Mouse (Mus musculus): ENCODE data around the gene C1qtnf2. TPM values are rescaled to one million over a fixed set of nuclear protein-coding genes. Genes with fewer than 3 reads are reported as not detected.

Gene C1qtnf2
- total and polyA plus RNA-seq, 3 experiments: not detected

DNA sequence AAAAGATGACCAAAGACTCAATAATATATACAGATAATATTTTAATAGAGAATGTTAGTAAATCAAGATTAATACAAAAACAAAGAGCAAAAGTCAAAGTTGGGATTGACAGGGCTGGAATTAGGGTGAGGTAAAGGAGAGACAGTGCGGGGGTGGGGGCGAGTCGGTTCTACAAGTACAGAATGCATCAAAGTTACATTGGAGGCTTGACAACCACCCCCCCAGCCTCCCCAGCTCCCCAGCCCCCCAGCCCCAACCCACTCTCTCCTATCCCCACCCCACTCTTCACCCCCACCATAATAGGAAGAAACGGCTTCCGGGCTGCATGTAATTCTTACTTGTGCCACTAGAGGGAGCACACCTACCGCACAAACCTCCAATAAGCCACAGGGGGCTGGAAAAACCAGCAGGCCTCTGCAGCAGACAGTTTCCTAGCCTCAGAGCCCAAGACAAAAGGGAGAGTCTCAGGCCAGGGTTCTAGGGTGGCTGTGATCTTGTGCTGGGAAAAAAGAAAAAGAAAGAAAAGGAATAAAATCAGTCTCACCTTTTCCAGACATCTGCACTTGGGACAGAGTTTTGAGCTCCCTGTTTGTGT, 19.8 kb downstream of the C1qtnf2 start:
- H3K36me3 ChIP-seq (ENCODE audit: control insufficient read depth in 1 of 2, insufficient read depth in 2 of 2, low read length in 2 of 2): peaks cover 0 to 7% of the 10 kb centered on the region in 2 experiments; a peak in 2 of 4 replicates
- peaks cover 0 to 1% of the 10 kb centered on the region in 2 experiments; a peak in 1 of 4 replicates for H3K27me3 ChIP-seq (ENCODE audit: control insufficient read depth in 1 of 2, insufficient read depth in 2 of 2, low read length in 2 of 2)
- H3K9me3 ChIP-seq (replicated peaks; ENCODE audit: insufficient read depth, low read length): no peaks in the 10 kb centered on the region
- DNase-seq (ENCODE audit: low read depth, low spot score): peak; percentile 89
- peak overlapping the region in 1 of 2 experiments; percentile 22; a peak in 1 of 4 replicates for H3K4me3 ChIP-seq (ENCODE audit: control insufficient read depth in 1 of 2, insufficient read depth in 1 of 2, low read depth in 2 of 2, low read length in 2 of 2)
- no peak overlapping the region for H3K9ac ChIP-seq (ENCODE audit: control insufficient read depth, low read depth, low read length, poor library complexity, severe bottlenecking)
- peaks cover 2 to 12% of the 10 kb centered on the region in 2 experiments for H3K4me1 ChIP-seq (ENCODE audit: control insufficient read depth in 1 of 2, insufficient read depth in 2 of 2, low read length in 2 of 2)
- peak; percentile 77 for TF ChIP-seq ELF1 (IDR thresholded peaks at IDR 0.05; ENCODE audit: low read depth, low read length)
- no peak for TF ChIP-seq MAFK (IDR thresholded peaks at IDR 0.05; ENCODE audit: borderline replicate concordance, low read depth, low read length)
- TF ChIP-seq EP300 (IDR thresholded peaks at IDR 0.05; ENCODE audit: low read depth in 1 of 2, low read length in 2 of 2): 0 out of 4 replicates have a peak, but pooled peaks of 1 of the 2 experiments have one; percentile 10
- TF ChIP-seq MAZ (IDR thresholded peaks at IDR 0.05; ENCODE audit: low read depth, low read length): peak; percentile 72; the same call in 1 of the 2 replicates
- TF ChIP-seq E2F4 (IDR thresholded peaks at IDR 0.05; ENCODE audit: borderline replicate concordance, low read depth, low read length): no peak
- TF ChIP-seq CTCF (IDR thresholded peaks at IDR 0.05 in 2 of 3, conservative IDR thresholded peaks at IDR 0.05 in 1 of 3; ENCODE audit: control insufficient read depth in 1 of 3, insufficient read depth in 1 of 3, low read depth in 2 of 3, low read length in 3 of 3, poor library complexity in 1 of 3, severe bottlenecking in 1 of 3): peak; percentile 69 to 93 (median 80)
- 0 out of 2 replicates have a peak, but pooled peaks have one; percentile 23 for TF ChIP-seq RCOR1 (IDR thresholded peaks at IDR 0.05; ENCODE audit: low read depth, low read length)
- TF ChIP-seq HCFC1 (IDR thresholded peaks at IDR 0.05; ENCODE audit: low read depth, low read length): peak; percentile 14; the same call in 1 of the 2 replicates
- TF ChIP-seq ZC3H11A (IDR thresholded peaks at IDR 0.05; ENCODE audit: low read depth, low read length): peak; percentile 86
- peak; percentile 42; the same call in 1 of the 2 replicates for TF ChIP-seq ZNF384 (IDR thresholded peaks at IDR 0.05; ENCODE audit: low read depth, low read length)
- no peak for TF ChIP-seq MEF2A (IDR thresholded peaks at IDR 0.05; ENCODE audit: extremely low read depth, insufficient replicate concordance, low read depth, low read length, poor library complexity, severe bottlenecking)
- peak; percentile 46; the same call in 1 of the 2 replicates for TF ChIP-seq SIN3A (IDR thresholded peaks at IDR 0.05; ENCODE audit: low read length)
- no peak for TF ChIP-seq ZKSCAN1 (IDR thresholded peaks at IDR 0.05; ENCODE audit: low read depth, low read length)
- no peak for TF ChIP-seq USF1 (IDR thresholded peaks at IDR 0.05; ENCODE audit: low read depth, low read length)
- peak; percentile 84 for TF ChIP-seq SMC3 (IDR thresholded peaks at IDR 0.05; ENCODE audit: low read depth, low read length)
- TF ChIP-seq KAT2A (conservative IDR thresholded peaks at IDR 0.05; ENCODE audit: low read depth, low read length): no peak
- TF ChIP-seq ETS1 (IDR thresholded peaks at IDR 0.05; ENCODE audit: low read depth, low read length): peak; percentile 33; the same call in 1 of the 2 replicates
- 0 out of 2 replicates have a peak, but pooled peaks have one; percentile 26 for TF ChIP-seq MAX (IDR thresholded peaks at IDR 0.05; ENCODE audit: low read length)
- peak; percentile 91 for TF ChIP-seq RAD21 (IDR thresholded peaks at IDR 0.05; ENCODE audit: low read depth, low read length)
- no peak overlapping the region for H3K27ac ChIP-seq (ENCODE audit: control insufficient read depth, low read depth, low read length)
- no peaks in the 10 kb centered on the region for H3K79me2 ChIP-seq (ENCODE audit: control insufficient read depth, insufficient read depth, low read length, poor library complexity)

Measured in MEL (cell line).